Mouse (Mus musculus): ENCODE measurements around the gene Ptprm. TPM values are rescaled to one million over a fixed set of nuclear protein-coding genes. Genes with fewer than 3 reads are reported as not detected.

Gene Ptprm
- polyA plus RNA-seq, 1 experiment from 2014 or later: 10.3 TPM

DNA sequence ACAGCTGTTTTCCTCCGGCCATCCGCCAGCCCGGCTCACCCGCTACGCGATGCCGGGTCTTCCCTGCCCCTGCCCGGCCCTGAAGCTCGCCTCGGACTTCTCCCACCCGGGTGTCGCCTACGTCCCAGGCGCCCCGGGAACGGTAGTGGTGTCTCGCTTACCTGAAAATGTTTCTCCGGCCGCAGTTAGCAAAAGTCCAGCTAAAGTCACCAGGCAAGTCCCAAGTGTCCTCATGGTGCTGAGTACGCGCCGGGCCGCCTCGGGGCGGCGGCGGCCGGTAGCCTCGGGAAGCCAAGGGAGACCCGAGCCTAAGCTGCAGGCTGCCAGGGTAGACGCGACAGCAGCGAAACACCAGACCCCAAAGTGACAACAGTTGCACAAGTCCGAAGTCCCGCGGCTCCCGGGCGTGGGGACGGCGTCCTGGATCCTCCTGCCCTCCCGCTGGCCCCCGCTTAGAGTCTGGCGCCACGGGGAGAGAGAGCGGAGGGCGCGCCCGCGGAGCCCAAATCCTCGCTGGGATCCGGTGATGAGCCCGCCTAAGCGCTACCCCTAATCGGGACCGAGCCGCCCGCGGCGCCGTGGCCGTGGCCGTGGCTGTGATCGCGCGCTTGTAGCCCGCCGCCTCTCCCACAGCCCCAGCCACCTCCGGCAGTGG is 334 bp downstream of the Ptprm start:
- no peak overlapping the region for H3K27ac ChIP-seq (replicated peaks; ENCODE audit: low read depth, low read length)
- no peaks in the 10 kb centered on the region for H3K4me1 ChIP-seq (ENCODE audit: control insufficient read depth, insufficient read depth, low read length)
- peak; percentile 12; the same call in 1 of the 2 replicates for ATAC-seq (replicated peaks; ENCODE audit: insufficient number of reproducible peaks, low FRiP score, low TSS enrichment, low read depth)
- no peaks in the 10 kb centered on the region for H3K36me3 ChIP-seq (replicated peaks; ENCODE audit: control insufficient read depth, insufficient read depth, low read depth, low read length)
- H3K4me3 ChIP-seq (ENCODE audit: low read depth, low read length): peak overlapping the region; percentile 70
- H3K4me2 ChIP-seq (ENCODE audit: low read depth, low read length): peak overlapping the region; percentile 95
- WGBS: 0% methylated on average over 46 of the region's 68 CpGs
- H3K9ac ChIP-seq (replicated peaks; ENCODE audit: low read length): peak overlapping the region; percentile 76
- no peaks in the 10 kb centered on the region for H3K27me3 ChIP-seq (ENCODE audit: control insufficient read depth, insufficient read depth, low read length)
- H3K9me3 ChIP-seq (replicated peaks; ENCODE audit: control insufficient read depth, low read length): no peaks in the 10 kb centered on the region
- peak; percentile 60 for DNase-seq (ENCODE audit: low spot score)

DNA sequence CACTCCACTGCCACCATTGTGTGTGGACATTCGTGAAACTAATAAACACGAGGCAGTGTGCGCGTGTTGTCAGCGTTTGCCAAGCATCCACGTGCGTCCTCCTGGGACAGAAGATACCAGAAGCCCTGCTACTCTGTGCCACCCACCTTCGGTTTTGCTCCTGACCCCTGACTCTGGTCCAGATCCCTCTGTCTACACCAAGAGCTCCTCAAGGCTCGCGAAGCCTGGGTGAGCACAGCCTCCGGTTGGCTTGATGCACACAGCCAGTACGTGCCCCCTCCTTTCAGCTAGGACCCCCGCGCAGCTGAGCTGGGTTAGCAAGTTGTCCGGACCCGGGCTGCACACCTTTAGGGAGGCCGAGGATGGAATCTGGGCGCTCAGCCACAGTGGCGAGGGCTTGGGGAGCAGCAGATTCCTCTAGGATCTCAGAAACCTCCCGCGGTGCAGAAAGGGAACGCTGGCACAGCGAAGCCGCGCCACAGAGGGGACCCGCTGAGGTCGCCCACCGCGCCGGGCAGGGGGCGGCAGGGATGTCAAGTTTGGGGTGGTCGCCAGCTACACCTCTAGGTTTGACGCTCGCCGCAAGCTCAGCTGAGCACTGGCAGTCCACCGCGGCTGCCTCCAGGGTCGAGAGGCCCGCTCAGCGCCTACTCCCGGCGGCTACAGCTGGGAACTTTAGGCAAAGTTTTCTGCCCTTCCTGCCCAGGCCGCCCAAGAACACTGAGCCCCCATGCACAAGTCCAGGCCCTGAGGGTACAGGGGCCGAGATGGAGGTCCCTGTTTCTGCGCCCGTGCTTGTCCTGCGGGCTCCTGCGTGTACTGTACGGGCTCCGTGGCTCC is 1.1 kb downstream of the Ptprm start:
- no peaks in the 10 kb centered on the region for H3K27me3 ChIP-seq (ENCODE audit: control insufficient read depth, insufficient read depth, low read length)
- H3K4me2 ChIP-seq (ENCODE audit: low read depth, low read length): peak overlapping the region; percentile 95
- no peaks in the 10 kb centered on the region for H3K4me1 ChIP-seq (ENCODE audit: control insufficient read depth, insufficient read depth, low read length)
- H3K27ac ChIP-seq (replicated peaks; ENCODE audit: low read depth, low read length): no peak overlapping the region
- ATAC-seq (replicated peaks; ENCODE audit: insufficient number of reproducible peaks, low FRiP score, low TSS enrichment, low read depth) (peak; percentile 25; the same call in 1 of the 2 replicates), DNase-seq (ENCODE audit: low spot score) (peak; percentile 36)
- H3K9ac ChIP-seq (replicated peaks; ENCODE audit: low read length): peak overlapping the region; percentile 76
- no peaks in the 10 kb centered on the region for H3K9me3 ChIP-seq (replicated peaks; ENCODE audit: control insufficient read depth, low read length)
- WGBS: 3% methylated on average over 50 of the region's 50 CpGs
- peak overlapping the region; percentile 70 for H3K4me3 ChIP-seq (ENCODE audit: low read depth, low read length)
- H3K36me3 ChIP-seq (replicated peaks; ENCODE audit: control insufficient read depth, insufficient read depth, low read depth, low read length): no peaks in the 10 kb centered on the region

DNA sequence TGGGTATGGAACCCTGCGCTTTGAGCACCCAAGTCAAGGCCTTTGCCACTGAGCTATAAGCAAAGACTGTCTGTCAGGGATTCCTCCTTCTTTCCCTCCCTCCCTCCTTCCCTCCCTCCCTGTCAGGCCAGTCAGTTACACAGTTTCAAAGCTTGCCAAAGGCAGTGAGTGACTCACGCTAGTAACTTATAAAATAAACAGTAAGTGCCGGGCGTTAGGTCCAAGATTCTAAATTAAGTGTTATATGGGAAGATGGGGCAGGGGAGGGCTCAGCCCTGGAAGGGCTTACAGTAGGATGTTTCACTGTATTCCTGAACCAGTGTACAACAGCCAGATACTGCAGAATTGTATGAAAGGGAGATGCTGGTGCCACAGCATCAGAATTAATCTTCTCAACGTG is 2.8 kb downstream of the Ptprm start:
- Histone ChIP-seq H3K4me1 (ENCODE audit: control insufficient read depth, insufficient read depth, low read length) (no peaks in the 10 kb centered on the region), H3K27me3 (ENCODE audit: control insufficient read depth, insufficient read depth, low read length) (no peaks in the 10 kb centered on the region), H3K36me3 (replicated peaks; ENCODE audit: control insufficient read depth, insufficient read depth, low read depth, low read length) (no peaks in the 10 kb centered on the region), H3K9me3 (replicated peaks; ENCODE audit: control insufficient read depth, low read length) (no peaks in the 10 kb centered on the region), H3K4me2 (ENCODE audit: low read depth, low read length) (peak overlapping the region; percentile 17; the same call in 1 of the 2 replicates), H3K4me3 (ENCODE audit: low read depth, low read length) (no peak overlapping the region), H3K9ac (replicated peaks; ENCODE audit: low read length) (no peak overlapping the region), H3K27ac (replicated peaks; ENCODE audit: low read depth, low read length) (no peak overlapping the region)
- no peak for DNase-seq (ENCODE audit: low spot score)
- whole genome bisulfite sequencing: 49% methylated on average over 5 of the region's 5 CpGs
- no peak for ATAC-seq (replicated peaks; ENCODE audit: insufficient number of reproducible peaks, low FRiP score, low TSS enrichment, low read depth)

DNA sequence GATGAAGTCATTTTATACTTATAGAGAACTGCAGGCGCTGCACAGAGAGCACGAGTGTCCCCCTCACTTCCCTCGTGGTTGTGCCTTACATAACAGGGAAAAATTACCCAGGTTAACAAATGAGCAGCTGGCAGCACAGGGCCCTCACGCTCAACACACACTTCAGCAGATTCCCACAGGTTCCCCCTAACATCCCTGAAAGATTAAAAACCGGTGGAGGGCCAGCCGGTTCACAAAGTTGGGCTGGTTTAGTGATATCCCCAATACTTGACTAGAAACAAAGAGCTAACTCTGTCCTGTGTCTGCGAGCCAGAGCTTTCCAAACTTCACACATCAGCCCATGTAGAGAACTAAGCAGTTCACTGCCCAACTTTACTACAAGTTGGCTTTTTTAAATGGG is 3.7 kb downstream of the Ptprm start:
- Histone ChIP-seq H3K36me3 (replicated peaks; ENCODE audit: control insufficient read depth, insufficient read depth, low read depth, low read length) (no peaks in the 10 kb centered on the region), H3K4me1 (ENCODE audit: control insufficient read depth, insufficient read depth, low read length) (no peaks in the 10 kb centered on the region), H3K9ac (replicated peaks; ENCODE audit: low read length) (no peak overlapping the region), H3K4me2 (ENCODE audit: low read depth, low read length) (no peak overlapping the region), H3K27me3 (ENCODE audit: control insufficient read depth, insufficient read depth, low read length) (no peaks in the 10 kb centered on the region), H3K4me3 (ENCODE audit: low read depth, low read length) (no peak overlapping the region), H3K27ac (replicated peaks; ENCODE audit: low read depth, low read length) (no peak overlapping the region), H3K9me3 (replicated peaks; ENCODE audit: control insufficient read depth, low read length) (no peaks in the 10 kb centered on the region)
- DNase-seq (ENCODE audit: low spot score) (no peak), ATAC-seq (replicated peaks; ENCODE audit: insufficient number of reproducible peaks, low FRiP score, low TSS enrichment, low read depth) (no peak)
- WGBS: 70% methylated on average over 7 of the region's 7 CpGs

DNA sequence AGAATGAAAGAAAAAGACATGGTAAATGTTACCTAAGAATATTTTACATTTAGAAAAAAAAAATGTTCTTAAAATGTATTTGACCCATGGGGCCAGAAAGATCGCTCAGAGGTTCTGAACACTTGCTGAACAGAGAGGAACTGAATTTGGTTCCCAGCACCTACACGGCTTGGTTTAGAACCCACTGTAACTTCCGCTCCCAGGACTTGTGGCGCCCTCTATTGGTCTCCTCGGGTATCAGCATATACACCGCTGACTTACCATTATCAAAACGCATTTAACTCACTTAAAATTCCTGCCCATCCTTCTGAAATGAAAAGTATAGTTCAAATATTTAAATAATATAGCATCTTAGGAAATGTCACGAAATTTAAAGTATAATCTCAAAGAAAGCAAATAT is 4.7 kb downstream of the Ptprm start:
- DNase-seq (ENCODE audit: low spot score) (no peak), ATAC-seq (replicated peaks; ENCODE audit: insufficient number of reproducible peaks, low FRiP score, low TSS enrichment, low read depth) (no peak)
- no peak overlapping the region for H3K4me2 ChIP-seq (ENCODE audit: low read depth, low read length)
- 96% methylated on average over 8 of the region's 8 CpGs for WGBS
- H3K4me1 ChIP-seq (ENCODE audit: control insufficient read depth, insufficient read depth, low read length): no peaks in the 10 kb centered on the region
- H3K27ac ChIP-seq (replicated peaks; ENCODE audit: low read depth, low read length): no peak overlapping the region
- H3K4me3 ChIP-seq (ENCODE audit: low read depth, low read length): no peak overlapping the region
- no peaks in the 10 kb centered on the region for H3K27me3 ChIP-seq (ENCODE audit: control insufficient read depth, insufficient read depth, low read length)
- no peaks in the 10 kb centered on the region for H3K9me3 ChIP-seq (replicated peaks; ENCODE audit: control insufficient read depth, low read length)
- no peak overlapping the region for H3K9ac ChIP-seq (replicated peaks; ENCODE audit: low read length)
- H3K36me3 ChIP-seq (replicated peaks; ENCODE audit: control insufficient read depth, insufficient read depth, low read depth, low read length): no peaks in the 10 kb centered on the region

DNA sequence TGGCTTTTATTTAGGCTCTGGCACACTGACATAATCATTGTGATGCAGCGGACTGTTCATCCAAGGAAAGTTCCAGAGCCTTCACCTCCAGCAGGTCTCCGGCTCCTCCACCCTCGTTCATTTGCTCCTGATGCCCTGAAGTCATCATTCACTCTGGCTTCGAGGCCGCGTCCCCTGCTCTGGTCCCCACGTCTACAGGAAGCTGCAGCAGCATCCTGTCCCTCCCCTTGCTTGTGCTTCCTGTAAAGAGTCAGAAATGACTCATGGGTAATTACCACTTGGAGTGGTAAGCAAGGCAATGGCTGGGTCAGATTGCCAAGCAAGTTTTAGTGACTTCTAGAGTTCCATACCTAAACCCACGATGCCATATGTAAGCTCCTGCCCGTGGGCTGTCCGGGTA is 7.3 kb downstream of the Ptprm start:
- Histone ChIP-seq H3K4me1 (ENCODE audit: control insufficient read depth, insufficient read depth, low read length) (no peaks in the 10 kb centered on the region), H3K9me3 (replicated peaks; ENCODE audit: control insufficient read depth, low read length) (no peaks in the 10 kb centered on the region), H3K4me3 (ENCODE audit: low read depth, low read length) (no peak overlapping the region), H3K4me2 (ENCODE audit: low read depth, low read length) (no peak overlapping the region), H3K36me3 (replicated peaks; ENCODE audit: control insufficient read depth, insufficient read depth, low read depth, low read length) (no peaks in the 10 kb centered on the region), H3K9ac (replicated peaks; ENCODE audit: low read length) (no peak overlapping the region), H3K27ac (replicated peaks; ENCODE audit: low read depth, low read length) (no peak overlapping the region), H3K27me3 (ENCODE audit: control insufficient read depth, insufficient read depth, low read length) (no peaks in the 10 kb centered on the region)
- DNase-seq (ENCODE audit: low spot score) (no peak), ATAC-seq (replicated peaks; ENCODE audit: insufficient number of reproducible peaks, low FRiP score, low TSS enrichment, low read depth) (no peak)
- WGBS: 88% methylated on average over 10 of the region's 10 CpGs

DNA sequence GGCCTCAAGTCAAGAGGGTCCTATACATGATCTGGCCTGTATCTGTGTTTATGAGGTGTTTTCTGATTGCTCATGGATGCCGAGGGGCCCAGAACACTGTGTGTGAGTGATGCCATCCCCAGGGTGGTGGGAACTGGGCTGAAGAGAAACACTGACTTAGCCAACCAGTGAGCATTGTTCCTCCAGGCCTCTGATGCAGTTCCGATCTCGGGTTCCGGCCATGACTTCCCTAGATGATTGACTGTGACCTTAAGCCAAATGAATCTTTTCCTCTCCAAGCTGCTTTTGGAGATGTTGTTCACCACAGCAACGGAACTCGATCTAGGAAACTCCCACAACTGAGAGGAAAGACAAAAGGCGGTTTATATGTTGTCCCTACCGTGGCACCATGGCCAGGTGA is 9.1 kb downstream of the Ptprm start:
- WGBS: 94% methylated on average over 8 of the region's 8 CpGs
- H3K9ac ChIP-seq (replicated peaks; ENCODE audit: low read length): no peak overlapping the region
- no peak overlapping the region for H3K4me2 ChIP-seq (ENCODE audit: low read depth, low read length)
- H3K4me3 ChIP-seq (ENCODE audit: low read depth, low read length): no peak overlapping the region
- no peaks in the 10 kb centered on the region for H3K9me3 ChIP-seq (replicated peaks; ENCODE audit: control insufficient read depth, low read length)
- no peaks in the 10 kb centered on the region for H3K4me1 ChIP-seq (ENCODE audit: control insufficient read depth, insufficient read depth, low read length)
- DNase-seq (ENCODE audit: low spot score) (no peak), ATAC-seq (replicated peaks; ENCODE audit: insufficient number of reproducible peaks, low FRiP score, low TSS enrichment, low read depth) (no peak)
- no peaks in the 10 kb centered on the region for H3K27me3 ChIP-seq (ENCODE audit: control insufficient read depth, insufficient read depth, low read length)
- no peaks in the 10 kb centered on the region for H3K36me3 ChIP-seq (replicated peaks; ENCODE audit: control insufficient read depth, insufficient read depth, low read depth, low read length)
- no peak overlapping the region for H3K27ac ChIP-seq (replicated peaks; ENCODE audit: low read depth, low read length)

DNA sequence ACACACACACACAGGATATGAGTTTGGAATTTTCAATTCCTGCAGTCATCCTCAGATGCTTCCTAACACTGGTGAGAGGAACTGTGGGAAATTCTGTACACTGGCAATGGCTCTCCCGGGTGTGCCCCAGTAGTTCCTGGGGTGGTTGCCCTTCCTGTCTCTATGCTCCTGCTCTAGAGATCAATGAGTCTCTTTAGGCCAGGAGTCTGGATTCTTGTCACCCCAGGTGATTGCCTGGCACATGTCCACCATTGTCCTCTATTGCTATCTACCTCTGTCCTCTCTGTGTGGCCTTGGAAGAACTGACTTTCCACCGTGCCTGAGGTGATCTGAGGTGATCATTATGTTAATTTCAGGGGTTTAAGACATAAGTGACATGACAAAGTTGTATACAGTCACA is 10.8 kb downstream of the Ptprm start:
- Histone ChIP-seq H3K27me3 (ENCODE audit: control insufficient read depth, insufficient read depth, low read length) (no peaks in the 10 kb centered on the region), H3K27ac (replicated peaks; ENCODE audit: low read depth, low read length) (no peak overlapping the region), H3K9me3 (replicated peaks; ENCODE audit: control insufficient read depth, low read length) (no peaks in the 10 kb centered on the region), H3K4me2 (ENCODE audit: low read depth, low read length) (no peak overlapping the region), H3K36me3 (replicated peaks; ENCODE audit: control insufficient read depth, insufficient read depth, low read depth, low read length) (no peaks in the 10 kb centered on the region), H3K4me3 (ENCODE audit: low read depth, low read length) (no peak overlapping the region), H3K9ac (replicated peaks; ENCODE audit: low read length) (no peak overlapping the region), H3K4me1 (ENCODE audit: control insufficient read depth, insufficient read depth, low read length) (no peaks in the 10 kb centered on the region)
- no peak for ATAC-seq (replicated peaks; ENCODE audit: insufficient number of reproducible peaks, low FRiP score, low TSS enrichment, low read depth)
- 77% methylated on average over 2 of the region's 2 CpGs for WGBS
- no peak for DNase-seq (ENCODE audit: low spot score)
